Mouse (Mus musculus): Measurements from ENCODE around the gene Fam167b. TPM values are rescaled to one million over a fixed set of nuclear protein-coding genes. Genes with fewer than 3 reads are reported as not detected.

Fam167b gene
- polyA plus RNA-seq, 1 experiment from 2014 or later = 0.19 TPM

- H3K9ac ChIP-seq (ENCODE audit: low read length) = no peak overlapping the region
- no peaks in the 10 kb centered on the region for H3K4me1 ChIP-seq (ENCODE audit: control insufficient read depth, insufficient read depth, low read length)
- H3K36me3 ChIP-seq (ENCODE audit: control insufficient read depth, insufficient read depth, low read length) = no peaks in the 10 kb centered on the region
- H3K9me3 ChIP-seq (ENCODE audit: control insufficient read depth, low read length) = no peaks in the 10 kb centered on the region
- WGBS = 91% methylated on average over 13 of the region's 13 CpGs
- H3K27ac ChIP-seq (ENCODE audit: low read depth, low read length) = no peak overlapping the region
- no peak overlapping the region for H3K4me3 ChIP-seq (ENCODE audit: low read depth, low read length)
- DNase-seq (ENCODE audit: low spot score, missing footprints) (no peak), ATAC-seq (ENCODE audit: low FRiP score) (no peak)
- H3K27me3 ChIP-seq (ENCODE audit: control insufficient read depth, insufficient read depth, low read length) = no peaks in the 10 kb centered on the region
- no peak overlapping the region for H3K4me2 ChIP-seq
Measured at GRCm38 (mm10) chr4:129572236-129573092, 5.9 kb downstream of the Fam167b start.

GRCm38 (mm10) chr4:129571551-129572084 lies 6.7 kb downstream of the Fam167b start:
- Histone ChIP-seq H3K36me3 (ENCODE audit: control insufficient read depth, insufficient read depth, low read length) (no peaks in the 10 kb centered on the region), H3K9me3 (ENCODE audit: control insufficient read depth, low read length) (no peaks in the 10 kb centered on the region), H3K4me1 (ENCODE audit: control insufficient read depth, insufficient read depth, low read length) (no peaks in the 10 kb centered on the region), H3K4me2 (no peak overlapping the region), H3K4me3 (ENCODE audit: low read depth, low read length) (no peak overlapping the region), H3K27ac (ENCODE audit: low read depth, low read length) (no peak overlapping the region), H3K27me3 (ENCODE audit: control insufficient read depth, insufficient read depth, low read length) (no peaks in the 10 kb centered on the region), H3K9ac (ENCODE audit: low read length) (no peak overlapping the region)
- 76% methylated on average over 8 of the region's 8 CpGs for WGBS
- ATAC-seq (ENCODE audit: low FRiP score) (no peak), DNase-seq (ENCODE audit: low spot score, missing footprints) (no peak)

- H3K27me3 ChIP-seq (ENCODE audit: control insufficient read depth, insufficient read depth, low read length) = no peaks in the 10 kb centered on the region
- DNase-seq (ENCODE audit: low spot score, missing footprints) = no peak
- H3K4me3 ChIP-seq (ENCODE audit: low read depth, low read length) = no peak overlapping the region
- H3K36me3 ChIP-seq (ENCODE audit: control insufficient read depth, insufficient read depth, low read length) = no peaks in the 10 kb centered on the region
- no peaks in the 10 kb centered on the region for H3K9me3 ChIP-seq (ENCODE audit: control insufficient read depth, low read length)
- H3K4me1 ChIP-seq (ENCODE audit: control insufficient read depth, insufficient read depth, low read length) = no peaks in the 10 kb centered on the region
- ATAC-seq (ENCODE audit: low FRiP score) = no peak
- no peak overlapping the region for H3K9ac ChIP-seq (ENCODE audit: low read length)
- WGBS = 90% methylated on average over 6 of the region's 6 CpGs
- no peak overlapping the region for H3K4me2 ChIP-seq
- H3K27ac ChIP-seq (ENCODE audit: low read depth, low read length) = no peak overlapping the region
Measured at GRCm38 (mm10) chr4:129570028-129570427, 8.3 kb downstream of the Fam167b start.

GRCm38 (mm10) chr4:129568366-129568765 lies 10.0 kb downstream of the Fam167b start:
- Histone ChIP-seq H3K4me3 (ENCODE audit: low read depth, low read length) (no peak overlapping the region), H3K27me3 (ENCODE audit: control insufficient read depth, insufficient read depth, low read length) (no peaks in the 10 kb centered on the region), H3K27ac (ENCODE audit: low read depth, low read length) (no peak overlapping the region), H3K4me1 (ENCODE audit: control insufficient read depth, insufficient read depth, low read length) (no peaks in the 10 kb centered on the region), H3K9ac (ENCODE audit: low read length) (no peak overlapping the region), H3K36me3 (ENCODE audit: control insufficient read depth, insufficient read depth, low read length) (no peaks in the 10 kb centered on the region), H3K9me3 (ENCODE audit: control insufficient read depth, low read length) (no peaks in the 10 kb centered on the region), H3K4me2 (no peak overlapping the region)
- DNase-seq (ENCODE audit: low spot score, missing footprints) (no peak), ATAC-seq (ENCODE audit: low FRiP score) (no peak)
- 91% methylated on average over 7 of the region's 7 CpGs for WGBS

GRCm38 (mm10) chr4:129565139-129565538 lies 13.2 kb downstream of the Fam167b start:
- H3K27me3 ChIP-seq (ENCODE audit: control insufficient read depth, insufficient read depth, low read length) = no peaks in the 10 kb centered on the region
- no peak overlapping the region for H3K9ac ChIP-seq (ENCODE audit: low read length)
- ATAC-seq (ENCODE audit: low FRiP score) (no peak), DNase-seq (ENCODE audit: low spot score, missing footprints) (no peak)
- no peaks in the 10 kb centered on the region for H3K9me3 ChIP-seq (ENCODE audit: control insufficient read depth, low read length)
- H3K36me3 ChIP-seq (ENCODE audit: control insufficient read depth, insufficient read depth, low read length) = no peaks in the 10 kb centered on the region
- H3K4me1 ChIP-seq (ENCODE audit: control insufficient read depth, insufficient read depth, low read length) = no peaks in the 10 kb centered on the region
- H3K27ac ChIP-seq (ENCODE audit: low read depth, low read length) = no peak overlapping the region
- H3K4me2 ChIP-seq = no peak overlapping the region
- WGBS = 81% methylated on average over 6 of the region's 6 CpGs
- no peak overlapping the region for H3K4me3 ChIP-seq (ENCODE audit: low read depth, low read length)

- Histone ChIP-seq H3K9ac (ENCODE audit: low read length) (no peak overlapping the region), H3K27ac (ENCODE audit: low read depth, low read length) (no peak overlapping the region), H3K4me2 (no peak overlapping the region), H3K4me1 (ENCODE audit: control insufficient read depth, insufficient read depth, low read length) (no peaks in the 10 kb centered on the region), H3K27me3 (ENCODE audit: control insufficient read depth, insufficient read depth, low read length) (no peaks in the 10 kb centered on the region), H3K9me3 (ENCODE audit: control insufficient read depth, low read length) (no peaks in the 10 kb centered on the region), H3K36me3 (ENCODE audit: control insufficient read depth, insufficient read depth, low read length) (no peaks in the 10 kb centered on the region), H3K4me3 (ENCODE audit: low read depth, low read length) (no peak overlapping the region)
- 76% methylated on average over 8 of the region's 8 CpGs for WGBS
- no peak for ATAC-seq (ENCODE audit: low FRiP score)
- DNase-seq (ENCODE audit: low spot score, missing footprints) = no peak
Measured at GRCm38 (mm10) chr4:129563718-129564117, 14.6 kb downstream of the Fam167b start.

GRCm38 (mm10) chr4:129561184-129561583 lies 17.2 kb downstream of the Fam167b start:
- 94% methylated on average over 5 of the region's 5 CpGs for WGBS
- no peak overlapping the region for H3K4me3 ChIP-seq (ENCODE audit: low read depth, low read length)
- ATAC-seq (ENCODE audit: low FRiP score) (no peak), DNase-seq (ENCODE audit: low spot score, missing footprints) (no peak)
- H3K27ac ChIP-seq (ENCODE audit: low read depth, low read length) = no peak overlapping the region
- H3K4me2 ChIP-seq = no peak overlapping the region
- H3K4me1 ChIP-seq (ENCODE audit: control insufficient read depth, insufficient read depth, low read length) = peaks cover 3% of the 10 kb centered on the region; the same call in 1 of the 2 replicates
- H3K36me3 ChIP-seq (ENCODE audit: control insufficient read depth, insufficient read depth, low read length) = no peaks in the 10 kb centered on the region
- no peak overlapping the region for H3K9ac ChIP-seq (ENCODE audit: low read length)
- H3K9me3 ChIP-seq (ENCODE audit: control insufficient read depth, low read length) = no peaks in the 10 kb centered on the region
- H3K27me3 ChIP-seq (ENCODE audit: control insufficient read depth, insufficient read depth, low read length) = no peaks in the 10 kb centered on the region; the same call in 1 of the 2 replicates

- peaks cover 10% of the 10 kb centered on the region for H3K4me1 ChIP-seq (ENCODE audit: control insufficient read depth, insufficient read depth, low read length)
- WGBS = 84% methylated on average over 12 of the region's 12 CpGs
Measured at GRCm38 (mm10) chr4:129558321-129558955, 19.9 kb downstream of the Fam167b start.

GRCm38 (mm10) chr4:129557256-129557808 lies 21.0 kb downstream of the Fam167b start:
- 84% methylated on average over 9 of the region's 9 CpGs for WGBS
- Histone ChIP-seq H3K27me3 (ENCODE audit: control insufficient read depth, insufficient read depth, low read length) (peaks cover 2% of the 10 kb centered on the region), H3K36me3 (ENCODE audit: control insufficient read depth, insufficient read depth, low read length) (no peaks in the 10 kb centered on the region), H3K27ac (ENCODE audit: low read depth, low read length) (no peak overlapping the region), H3K4me2 (peak overlapping the region; percentile 85; the same call in 1 of the 2 replicates), H3K4me1 (ENCODE audit: control insufficient read depth, insufficient read depth, low read length) (peaks cover 10% of the 10 kb centered on the region), H3K9me3 (ENCODE audit: control insufficient read depth, low read length) (no peaks in the 10 kb centered on the region), H3K4me3 (ENCODE audit: low read depth, low read length) (no peak overlapping the region), H3K9ac (ENCODE audit: low read length) (no peak overlapping the region; the same call in 1 of the 2 replicates)
- DNase-seq (ENCODE audit: low spot score, missing footprints) (no peak), ATAC-seq (ENCODE audit: low FRiP score) (no peak)

More at GRCm38 (mm10) chr4:129558321-129558955, 19.9 kb downstream of the Fam167b start:
- DNase-seq (ENCODE audit: low spot score, missing footprints) (no peak), ATAC-seq (ENCODE audit: low FRiP score) (no peak)
- Histone ChIP-seq H3K27ac (ENCODE audit: low read depth, low read length) (no peak overlapping the region), H3K4me3 (ENCODE audit: low read depth, low read length) (no peak overlapping the region), H3K36me3 (ENCODE audit: control insufficient read depth, insufficient read depth, low read length) (no peaks in the 10 kb centered on the region), H3K9me3 (ENCODE audit: control insufficient read depth, low read length) (no peaks in the 10 kb centered on the region), H3K4me2 (no peak overlapping the region), H3K27me3 (ENCODE audit: control insufficient read depth, insufficient read depth, low read length) (peaks cover 2% of the 10 kb centered on the region), H3K9ac (ENCODE audit: low read length) (no peak overlapping the region)
